Mouse (Mus musculus) heart, embryonic 12.5 days (tissue): Measurements from ENCODE around the gene Lexm. TPM values are rescaled to one million over a fixed set of nuclear protein-coding genes. Genes with fewer than 3 reads are reported as not detected.

Experiments used
- ATAC-seq: fragments of 200-750 bp; cut with Nextera tagmentation; 2 replicates; pipeline ENCODE4 v1.8.0; 2017; ENCODE audit warnings: moderate TSS enrichment, moderate library complexity; ENCODE audit not compliant: insufficient number of reproducible peaks, low FRiP score
- H3K27ac ChIP-seq: fragments of 300-500 bp; sonication (generic); 2 replicates; pipeline ENCODE4 v1.5.1; 2016; ENCODE audit warnings: mild to moderate bottlenecking, moderate library complexity; ENCODE audit not compliant: poor library complexity, severe bottlenecking
- H3K27me3 ChIP-seq: fragments of 300-500 bp; sonication (generic); replicated peaks from 2 replicates; pipeline ENCODE4 v1.6.1; 2016; ENCODE audit warnings: mild to moderate bottlenecking, moderate library complexity
- H3K36me3 ChIP-seq: fragments of 300-500 bp; sonication (generic); 2 replicates; pipeline ENCODE4 v1.6.1; 2016; ENCODE audit warnings: mild to moderate bottlenecking, moderate library complexity
- H3K4me1 ChIP-seq: fragments of 300-500 bp; sonication (generic); replicated peaks from 2 replicates; pipeline ENCODE4 v1.6.1; 2016; ENCODE audit warnings: mild to moderate bottlenecking
- H3K4me2 ChIP-seq: fragments of 300-500 bp; sonication (generic); 2 replicates; pipeline ENCODE4 v1.6.1; 2016; ENCODE audit warnings: mild to moderate bottlenecking, moderate library complexity
- H3K4me3 ChIP-seq: fragments of 300-500 bp; sonication (generic); 2 replicates; pipeline ENCODE4 v1.5.1; 2016; ENCODE audit warnings: mild to moderate bottlenecking
- H3K9ac ChIP-seq: fragments of 300-500 bp; sonication (generic); 2 replicates; pipeline ENCODE4 v1.6.1; 2016; ENCODE audit warnings: mild to moderate bottlenecking, moderate library complexity
- H3K9me3 ChIP-seq: fragments of 300-500 bp; sonication (generic); replicated peaks from 2 replicates; pipeline ENCODE4 v1.6.1; 2016; ENCODE audit warnings: mild to moderate bottlenecking, moderate library complexity
- WGBS: fragments of 180-500 bp; shearing (Covaris S2); methylation state at CpG from one replicate; pipeline ENCODE4 v1.1.7; 2016; 5-methylcytosine and 5-hydroxymethylcytosine counted together
- polyA plus RNA-seq: library from polyadenylated mRNA; unstranded; fragments of >200 nt; fragmentation: Nextera tagmentation; extraction: Ambion mirVana; gene quantifications from 2 replicates; pipeline ENCODE4 v1.2.1, GENCODE M21; 2016

Lexm gene
- polyA plus RNA-seq, 1 experiment from 2014 or later, result 0.50 TPM

DNA sequence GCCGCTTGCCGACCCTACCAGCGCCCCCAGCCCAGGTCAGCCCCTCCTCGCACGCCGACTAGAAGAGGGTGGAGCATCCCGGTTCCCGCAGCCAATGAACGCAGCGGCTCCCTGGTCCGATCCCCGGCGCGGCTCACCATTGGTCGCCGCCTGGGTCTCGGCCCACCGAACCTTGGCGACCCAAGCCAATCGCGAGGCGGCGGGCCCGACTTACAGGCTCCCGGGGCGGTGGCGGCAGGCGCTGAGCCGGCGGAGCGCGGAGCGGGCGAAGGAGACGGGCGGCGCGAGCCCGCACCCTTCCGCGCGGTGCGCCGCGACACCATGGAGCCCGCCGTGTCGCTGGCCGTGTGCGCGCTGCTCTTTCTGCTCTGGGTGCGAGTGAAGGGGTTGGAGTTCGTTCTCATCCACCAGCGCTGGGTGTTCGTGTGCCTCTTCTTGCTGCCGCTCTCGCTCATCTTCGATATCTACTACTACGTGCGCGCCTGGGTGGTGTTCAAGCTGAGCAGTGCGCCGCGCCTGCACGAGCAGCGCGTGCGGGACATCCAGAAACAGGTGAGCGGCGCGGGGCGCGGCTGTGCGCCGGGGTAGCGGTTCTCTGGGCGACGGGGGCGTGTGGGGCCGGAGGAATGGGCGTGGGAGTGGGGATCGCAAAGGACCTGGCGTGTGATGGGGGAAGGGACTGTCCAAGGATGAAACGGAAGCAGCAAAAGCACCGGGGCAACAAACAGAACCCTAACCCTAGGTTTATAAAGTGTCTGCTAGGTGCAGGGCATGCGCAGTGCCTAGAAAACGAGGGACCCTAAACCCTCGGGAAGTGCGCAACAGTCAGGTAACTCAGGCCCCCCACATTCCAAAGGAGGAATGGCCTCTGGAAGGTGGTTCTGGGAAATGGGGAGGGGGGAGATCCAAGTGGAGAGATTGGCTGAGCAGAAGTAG, 55.9 kb downstream of the Lexm start, which contains the start of gene Dhcr24:
TSS of gene Dhcr24 (plus strand) at position 193 of the 936 bp plus-strand sequence.
- peak; percentile 96 for ATAC-seq
- under 1% methylated on average over 89 of the region's 89 CpGs for WGBS

DNA sequence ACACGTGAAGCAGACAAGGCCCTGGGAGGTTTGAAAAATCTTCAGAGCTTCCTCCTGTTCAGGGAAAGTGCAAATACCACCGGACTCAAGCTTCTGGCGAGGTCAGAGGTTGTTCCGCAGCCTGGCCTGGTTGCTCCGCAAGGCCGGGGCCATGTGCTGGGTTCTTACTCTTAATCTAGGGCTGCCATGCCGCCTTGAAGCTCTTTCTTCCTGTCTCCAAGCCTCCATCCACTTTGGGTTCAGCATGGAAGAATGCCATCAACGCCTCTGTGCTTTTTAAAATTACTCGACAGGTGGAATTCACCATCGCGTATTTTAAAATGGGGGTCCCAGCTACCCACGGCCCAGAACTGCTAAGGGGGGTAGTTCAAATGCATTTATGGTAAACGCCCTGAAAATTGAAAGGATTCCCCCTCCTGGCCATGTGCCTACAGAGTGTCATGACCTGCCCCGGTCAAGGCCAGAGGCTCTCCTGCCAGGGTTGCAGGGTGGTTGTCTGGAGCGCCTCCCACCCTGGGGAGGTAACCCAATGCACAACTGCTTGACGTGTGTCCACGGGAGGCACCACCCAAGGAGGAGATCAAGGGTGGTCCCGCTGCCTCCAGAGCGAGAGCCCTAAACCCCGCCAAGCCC, 56.7 kb downstream of the Lexm start:
- Histone ChIP-seq H3K4me1 (peaks cover 36% of the 10 kb centered on the region), H3K27me3 (no peaks in the 10 kb centered on the region; the same call in 1 of the 2 replicates), H3K4me2 (peak overlapping the region; percentile 93), H3K9ac (peak overlapping the region; percentile 66), H3K36me3 (peaks cover 16% of the 10 kb centered on the region), H3K27ac (peak overlapping the region; percentile 53), H3K9me3 (no peaks in the 10 kb centered on the region), H3K4me3 (peak overlapping the region; percentile 81)
- WGBS, result 2% methylated on average over 20 of the region's 20 CpGs
- peak; percentile 83 for ATAC-seq

More for the DNA sequence above, 55.9 kb downstream of the Lexm start, which contains the start of gene Dhcr24:
- H3K4me2 ChIP-seq, result peak within 1 kb of the TSS; percentile 93
- no peaks in the 10 kb centered on the region; the same call in 1 of the 2 replicates for H3K27me3 ChIP-seq
- H3K36me3 ChIP-seq, result peaks cover 24% of the 10 kb centered on the region
- peaks cover 36% of the 10 kb centered on the region for H3K4me1 ChIP-seq
- peak within 1 kb of the TSS; percentile 73 for H3K27ac ChIP-seq
- peak within 1 kb of the TSS; percentile 81 for H3K4me3 ChIP-seq
- no peaks in the 10 kb centered on the region for H3K9me3 ChIP-seq
- H3K9ac ChIP-seq, result peak within 1 kb of the TSS; percentile 83

DNA sequence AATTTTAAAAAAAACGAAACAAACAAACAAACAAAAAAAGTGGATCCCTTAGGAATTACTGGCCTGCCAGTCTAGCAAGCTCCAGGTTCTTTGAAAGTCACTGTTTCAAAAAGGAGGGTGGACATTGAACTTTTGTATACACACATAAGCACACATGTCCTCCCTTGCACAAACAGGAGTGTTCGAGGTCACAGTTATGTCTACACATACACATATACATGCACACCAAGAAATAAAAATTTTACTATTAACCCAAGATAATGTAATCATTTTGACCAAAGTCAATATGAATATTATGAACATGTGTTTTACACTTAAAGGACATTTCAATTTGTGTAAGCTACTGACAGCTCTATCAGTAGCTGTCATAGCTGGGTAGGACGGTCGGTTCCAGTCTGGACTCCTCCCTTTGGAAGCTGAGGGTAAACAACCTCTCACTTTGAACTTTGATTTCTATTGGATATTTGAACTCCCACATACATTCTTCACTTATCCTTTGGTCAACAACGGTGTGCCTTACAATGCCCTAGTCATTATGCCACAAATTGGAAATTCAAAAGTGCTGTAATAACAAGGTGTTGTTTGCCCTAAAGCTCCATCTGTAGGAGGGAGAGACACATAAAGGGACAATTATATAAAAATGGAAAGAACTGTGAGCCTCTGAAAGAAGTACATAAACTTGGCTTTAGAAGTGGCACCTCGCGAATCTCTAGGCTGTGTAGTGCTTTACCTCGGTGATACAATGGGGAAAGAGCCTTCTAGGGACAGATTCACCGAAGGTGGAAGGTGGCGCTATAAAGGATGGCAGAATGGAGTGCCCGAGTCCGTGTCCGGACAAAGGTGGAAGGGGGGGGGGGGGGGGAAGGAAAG, 57.5 kb downstream of the Lexm start:
- WGBS, result 29% methylated on average over 13 of the region's 13 CpGs
- H3K36me3 ChIP-seq, result peaks cover 9% of the 10 kb centered on the region

GRCm38 (mm10) chr4:106557978-106558377, 59.1 kb downstream of the Lexm start:
- no CpG with 5 or more reads among the region's 1 CpGs for WGBS
- ATAC-seq, result no peak
- Histone ChIP-seq H3K27ac (no peak overlapping the region), H3K4me1 (peaks cover 25% of the 10 kb centered on the region), H3K4me2 (no peak overlapping the region), H3K9ac (no peak overlapping the region), H3K4me3 (no peak overlapping the region), H3K9me3 (no peaks in the 10 kb centered on the region), H3K27me3 (no peaks in the 10 kb centered on the region; the same call in 1 of the 2 replicates), H3K36me3 (no peaks in the 10 kb centered on the region)

More for the DNA sequence above, 57.5 kb downstream of the Lexm start:
- ATAC-seq, result no peak
- peak overlapping the region; percentile 66 for H3K9ac ChIP-seq
- peaks cover 36% of the 10 kb centered on the region for H3K4me1 ChIP-seq
- no peak overlapping the region for H3K27ac ChIP-seq
- peak overlapping the region; percentile 93 for H3K4me2 ChIP-seq
- H3K27me3 ChIP-seq, result no peaks in the 10 kb centered on the region; the same call in 1 of the 2 replicates
- H3K9me3 ChIP-seq, result no peaks in the 10 kb centered on the region
- peak overlapping the region; percentile 81 for H3K4me3 ChIP-seq

GRCm38 (mm10) chr4:106557262-106557661, 59.8 kb downstream of the Lexm start:
- Histone ChIP-seq H3K36me3 (no peaks in the 10 kb centered on the region), H3K4me2 (no peak overlapping the region), H3K4me3 (no peak overlapping the region), H3K9me3 (no peaks in the 10 kb centered on the region), H3K27ac (no peak overlapping the region), H3K27me3 (no peaks in the 10 kb centered on the region; the same call in 1 of the 2 replicates), H3K9ac (no peak overlapping the region), H3K4me1 (peaks cover 18% of the 10 kb centered on the region)
- WGBS, result 68% methylated on average over 5 of the region's 5 CpGs
- no peak for ATAC-seq

DNA sequence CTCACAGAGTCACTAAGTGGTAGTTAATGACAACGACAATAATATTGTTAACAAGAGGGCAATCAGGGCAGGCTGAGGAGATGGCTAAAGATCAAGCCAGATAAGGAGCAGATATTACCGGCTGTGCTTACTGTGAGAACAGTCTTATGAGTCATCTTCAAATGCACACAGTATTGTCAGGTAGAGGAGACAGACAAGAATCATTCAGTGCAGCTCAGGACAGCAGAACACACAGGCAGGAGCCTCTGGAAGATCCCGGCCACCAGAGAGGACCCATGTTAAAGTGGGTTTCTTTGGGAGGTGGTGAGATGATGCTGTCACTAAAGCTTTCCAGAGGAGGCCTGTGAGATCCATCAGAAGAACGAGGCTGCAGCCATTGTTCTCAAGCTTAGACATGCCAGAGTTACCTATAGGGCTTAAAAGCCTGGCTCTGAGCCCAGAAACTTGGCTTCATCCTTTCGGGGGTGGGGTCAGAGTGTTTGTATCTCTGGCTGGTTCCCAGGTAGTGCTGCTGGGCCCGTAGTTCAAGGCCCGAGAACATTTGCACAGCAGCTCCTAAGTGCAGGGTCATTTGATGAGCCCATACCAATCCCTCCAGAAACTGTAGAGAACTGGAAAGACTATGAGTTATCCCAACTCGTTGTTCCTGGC, 66.4 kb downstream of the Lexm start:
- H3K9ac ChIP-seq, result no peak overlapping the region
- no peak for ATAC-seq
- H3K27ac ChIP-seq, result no peak overlapping the region
- peaks cover 13% of the 10 kb centered on the region for H3K4me1 ChIP-seq
- H3K9me3 ChIP-seq, result no peaks in the 10 kb centered on the region
- peaks cover 8% of the 10 kb centered on the region; the same call in 1 of the 2 replicates for H3K27me3 ChIP-seq
- H3K36me3 ChIP-seq, result no peaks in the 10 kb centered on the region
- 57% methylated on average over 8 of the region's 8 CpGs for WGBS
- no peak overlapping the region for H3K4me3 ChIP-seq
- no peak overlapping the region for H3K4me2 ChIP-seq

DNA sequence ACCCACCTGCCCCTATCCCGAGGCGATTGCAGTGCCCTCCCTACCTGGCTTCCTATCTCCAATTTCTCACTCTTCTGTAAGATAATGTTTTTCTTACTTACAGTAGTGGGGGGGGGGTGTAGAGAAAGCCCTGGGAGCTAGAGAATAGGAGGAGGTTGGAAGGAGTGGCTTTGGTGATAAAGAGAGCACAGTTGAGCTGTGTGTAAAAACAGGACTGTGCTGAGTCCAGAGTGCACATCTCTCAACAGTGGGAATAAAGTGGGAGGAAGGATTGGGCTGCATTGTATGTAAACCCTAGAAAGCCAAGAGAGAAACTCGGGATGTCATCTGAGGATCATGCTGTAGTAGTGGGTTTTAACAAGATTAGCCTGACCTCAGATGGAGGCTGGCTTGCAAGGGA, 68.9 kb downstream of the Lexm start:
- ATAC-seq, result no peak
- Histone ChIP-seq H3K27me3 (peaks cover 14% of the 10 kb centered on the region), H3K4me2 (no peak overlapping the region), H3K27ac (no peak overlapping the region), H3K9ac (no peak overlapping the region), H3K4me3 (no peak overlapping the region), H3K9me3 (no peaks in the 10 kb centered on the region), H3K36me3 (no peaks in the 10 kb centered on the region), H3K4me1 (peaks cover 25% of the 10 kb centered on the region)
- WGBS, result 65% methylated on average over 3 of the region's 3 CpGs

- no peak overlapping the region for H3K27ac ChIP-seq
- peaks cover 25% of the 10 kb centered on the region for H3K4me1 ChIP-seq
- H3K36me3 ChIP-seq, result no peaks in the 10 kb centered on the region
- no peak overlapping the region for H3K4me3 ChIP-seq
- 63% methylated on average over 1 of the region's 1 CpGs for WGBS
- ATAC-seq, result no peak
- no peaks in the 10 kb centered on the region for H3K9me3 ChIP-seq
- no peak overlapping the region for H3K4me2 ChIP-seq
- no peak overlapping the region for H3K9ac ChIP-seq
- H3K27me3 ChIP-seq, result peaks cover 23% of the 10 kb centered on the region
Observed at GRCm38 (mm10) chr4:106546896-106547295, 70.1 kb downstream of the Lexm start.

GRCm38 (mm10) chr4:106545817-106546373, 71.1 kb downstream of the Lexm start:
- H3K36me3 ChIP-seq, result no peaks in the 10 kb centered on the region
- no peak overlapping the region for H3K4me3 ChIP-seq
- H3K27ac ChIP-seq, result no peak overlapping the region
- peaks cover 25% of the 10 kb centered on the region for H3K4me1 ChIP-seq
- 21% methylated on average over 8 of the region's 8 CpGs for WGBS
- no peak for ATAC-seq
- H3K9me3 ChIP-seq, result no peaks in the 10 kb centered on the region
- no peak overlapping the region for H3K9ac ChIP-seq
- H3K27me3 ChIP-seq, result peaks cover 27% of the 10 kb centered on the region
- H3K4me2 ChIP-seq, result peak overlapping the region; percentile 22

DNA sequence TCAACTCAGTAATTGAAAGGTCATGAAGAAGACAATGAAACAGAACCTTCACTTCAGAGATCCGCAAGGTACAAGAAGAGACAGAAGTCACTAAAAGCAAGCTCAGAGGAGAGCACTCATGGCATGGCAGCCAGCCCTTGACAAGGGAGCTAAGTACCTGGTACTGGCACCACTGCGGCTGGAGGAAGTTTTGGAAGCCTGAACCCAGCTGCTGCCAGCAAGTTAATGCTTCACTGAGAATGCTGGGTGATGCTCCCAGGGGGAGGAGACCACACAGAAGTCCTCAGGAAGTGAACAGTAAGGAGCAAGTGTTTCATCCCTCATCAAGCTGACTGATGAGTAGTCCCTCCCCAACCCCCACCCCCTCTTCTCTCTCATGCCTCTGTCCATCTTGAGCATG, 74.8 kb downstream of the Lexm start:
- peaks cover 25% of the 10 kb centered on the region; the same call in 1 of the 2 replicates for H3K27me3 ChIP-seq
- no peak overlapping the region for H3K4me3 ChIP-seq
- 86% methylated on average over 2 of the region's 2 CpGs for WGBS
- H3K4me1 ChIP-seq, result peaks cover 19% of the 10 kb centered on the region
- H3K4me2 ChIP-seq, result no peak overlapping the region
- H3K27ac ChIP-seq, result no peak overlapping the region
- no peaks in the 10 kb centered on the region for H3K36me3 ChIP-seq
- no peaks in the 10 kb centered on the region for H3K9me3 ChIP-seq
- no peak overlapping the region for H3K9ac ChIP-seq
- no peak for ATAC-seq
